Mouse (Mus musculus): ENCODE measurements around the gene Atrn. TPM values are rescaled to one million over a fixed set of nuclear protein-coding genes. Genes with fewer than 3 reads are reported as not detected.

The Atrn gene
- polyA plus RNA-seq (2012; rRNA removed), result 10.8 and 11.2 TPM in 2 replicates

GRCm38 (mm10) chr2:130905751-130906583 is at the start of gene Atrn, which contains the start of gene 4930402H24Rik:
Gene Atrn, plus strand, starts transcription at chr2:130906495.
Gene 4930402H24Rik, minus strand, starts transcription at chr2:130906406.

GRCm38 (mm10) chr2:131042988-131043387 is 136.7 kb downstream of the Atrn start, which contains the start of gene Gfra4:
Gene Gfra4, minus strand, starts transcription at chr2:131043088.

GRCm38 (mm10) chr2:131063404-131063864 is 157.1 kb downstream of the Atrn start, which contains the start of gene Adam33:
Gene Adam33, minus strand, starts transcription at chr2:131063814.

Other genes starting within 250 kb of the Atrn start
- gene Ddrgk1, start 241.8 kb upstream of the Atrn start, polyA plus RNA-seq (2012; rRNA removed), result 41.7 and 44.2 TPM in 2 replicates
- 23.8 and 24.5 TPM in 2 replicates for gene Itpa, start 238.9 kb upstream of the Atrn start, polyA plus RNA-seq (2012; rRNA removed)
- 0.10 and 0.15 TPM in 2 replicates for gene Slc4a11, start 209.0 kb upstream of the Atrn start, polyA plus RNA-seq (2012; rRNA removed)
- gene 4930402H24Rik, start 89 bp upstream of the Atrn start, polyA plus RNA-seq (2012; rRNA removed), result 6.8 and 7.3 TPM in 2 replicates
- 0.30 and 0.47 TPM in 2 replicates for gene Gfra4, start 136.6 kb downstream of the Atrn start, polyA plus RNA-seq (2012; rRNA removed)
- 1.2 and 1.7 TPM in 2 replicates for gene Adam33, start 157.3 kb downstream of the Atrn start, polyA plus RNA-seq (2012; rRNA removed)
- gene Siglec1, start 180.3 kb downstream of the Atrn start, polyA plus RNA-seq (2012; rRNA removed), result 5.1 and 6.2 TPM in 2 replicates
- gene Hspa12b, start 220.8 kb downstream of the Atrn start, polyA plus RNA-seq (2012; rRNA removed), result 1.9 and 2.2 TPM in 2 replicates
- gene Gm11037, start 227.0 kb downstream of the Atrn start, polyA plus RNA-seq (2012; rRNA removed), result not detected in 2 replicates